Mouse (Mus musculus) adrenal gland, postnatal 36 days (tissue): ENCODE results near the gene Rhod. TPM values are rescaled to one million over a fixed set of nuclear protein-coding genes. Genes with fewer than 3 reads are reported as not detected.
"Not testable (repeated sequence)": the region's sequence is repeated elsewhere in the genome, so short reads cannot be mapped to it uniquely, and the experiment has no call there.

Source experiments
- DNase-seq, 2 experiments: peaks; one replicate each; pipeline ENCODE4 v3.0.0; 2021; ENCODE audit warnings: mixed read lengths in 1 of 2
- long read RNA-seq, 2 experiments: library from polyadenylated mRNA; stranded (forward); transcript quantifications; one replicate each; pipeline ENCODE4 v2.0.0; 2021; ENCODE audit warnings: borderline sequencing depth in 2 of 2
- total RNA-seq, 2 experiments: library from RNA; stranded (reverse); gene quantifications; 2 replicates each; pipeline ENCODE4 v1.2.3; 2021

Gene Rhod
- 10 to 100 TPM; 25.8 to 26.8 TPM for total RNA-seq
- long read RNA-seq, experiment 1, transcript Rhod-201 (5 exons, 1,344 nt): major isoform, 19 of 27 reads
- long read RNA-seq, experiment 1, partial matches to known transcripts: 0 of 27 reads
- long read RNA-seq, experiment 1, other reads (novel, unspliced or antisense): 4 of 27 reads
- long read RNA-seq, experiment 2, transcript Rhod-201 (5 exons, 1,344 nt): major isoform, 7 of 11 reads
- long read RNA-seq, experiment 2, partial matches to known transcripts: 1 of 11 reads
- long read RNA-seq, experiment 2, other reads (novel, unspliced or antisense): 0 of 11 reads

DNA sequence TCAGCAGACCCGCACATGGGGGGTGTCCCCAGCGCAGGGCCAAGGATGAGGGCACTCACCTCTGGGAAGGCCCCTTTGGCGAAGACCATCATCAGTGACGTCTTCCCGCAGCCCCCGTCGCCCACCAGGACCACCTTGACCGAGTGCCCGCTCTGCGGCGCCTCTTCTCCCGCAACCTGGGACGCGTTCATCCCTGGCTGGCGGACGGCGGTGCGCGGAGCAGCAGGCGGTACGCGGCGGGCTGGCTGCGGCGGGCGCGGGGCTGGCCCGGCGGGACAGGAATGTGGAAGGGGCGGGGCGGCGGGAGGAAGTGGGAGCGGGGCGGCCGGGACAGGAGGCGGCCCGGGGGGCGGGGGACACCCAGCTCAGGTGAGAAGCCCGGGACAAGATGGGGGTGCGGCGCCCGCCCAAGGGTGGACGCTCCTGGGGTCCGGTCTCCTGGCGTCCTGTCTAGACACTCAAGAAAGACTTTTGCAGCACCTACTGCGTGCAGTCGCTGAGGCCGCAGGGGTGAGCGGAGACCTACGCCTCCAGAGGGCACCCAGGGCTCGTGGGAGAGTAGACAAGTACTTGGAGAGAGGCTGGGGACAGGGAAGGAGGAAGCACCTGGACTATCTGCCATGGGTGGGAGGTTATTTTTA, at the start of gene Rhod:
Rhod (minus strand) TSS at position 272 of the 641 bp plus-strand sequence.
- DNase-seq: peak; percentile 86 to 92

DNA sequence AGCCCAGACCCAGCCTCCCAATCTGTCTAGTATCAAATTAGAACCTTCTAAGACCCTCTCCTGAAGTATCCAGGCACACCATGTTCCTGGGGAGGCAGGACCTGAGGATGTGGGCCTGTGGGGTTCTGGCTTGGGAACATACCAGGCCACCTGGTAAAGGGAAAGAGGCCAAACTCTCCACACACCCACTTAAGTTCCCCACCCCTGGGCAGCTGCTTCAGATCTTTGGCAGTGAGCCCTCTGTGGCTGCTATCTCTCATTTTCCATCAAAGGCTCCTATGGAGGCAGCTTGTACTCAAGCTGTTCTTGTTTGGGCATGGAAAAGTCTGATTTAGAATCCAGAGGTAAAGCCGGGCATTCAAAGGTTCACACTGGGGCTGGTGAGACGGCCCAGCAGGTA, 48.6 kb upstream of the Rhod start:
- no peak for DNase-seq

DNA sequence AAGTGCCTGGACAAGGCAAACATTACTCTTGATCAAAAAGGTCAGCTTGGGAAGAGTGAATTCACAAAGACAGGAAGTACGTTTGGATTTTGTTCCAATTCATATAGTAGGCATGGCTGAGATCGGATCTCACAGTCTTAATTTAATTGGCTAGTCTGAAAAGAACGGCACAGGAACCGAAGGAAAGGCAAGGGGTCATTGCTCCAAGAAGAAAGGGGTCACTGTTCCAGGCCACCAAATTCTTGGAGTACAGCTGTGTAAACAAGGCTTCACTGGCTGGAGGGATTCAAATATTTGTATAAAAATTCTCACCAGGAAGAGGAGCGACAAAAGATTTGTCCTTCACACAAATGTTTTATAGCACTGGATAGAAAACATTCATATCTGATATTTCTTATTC, 45.8 kb upstream of the Rhod start:
- no peak for DNase-seq

DNA sequence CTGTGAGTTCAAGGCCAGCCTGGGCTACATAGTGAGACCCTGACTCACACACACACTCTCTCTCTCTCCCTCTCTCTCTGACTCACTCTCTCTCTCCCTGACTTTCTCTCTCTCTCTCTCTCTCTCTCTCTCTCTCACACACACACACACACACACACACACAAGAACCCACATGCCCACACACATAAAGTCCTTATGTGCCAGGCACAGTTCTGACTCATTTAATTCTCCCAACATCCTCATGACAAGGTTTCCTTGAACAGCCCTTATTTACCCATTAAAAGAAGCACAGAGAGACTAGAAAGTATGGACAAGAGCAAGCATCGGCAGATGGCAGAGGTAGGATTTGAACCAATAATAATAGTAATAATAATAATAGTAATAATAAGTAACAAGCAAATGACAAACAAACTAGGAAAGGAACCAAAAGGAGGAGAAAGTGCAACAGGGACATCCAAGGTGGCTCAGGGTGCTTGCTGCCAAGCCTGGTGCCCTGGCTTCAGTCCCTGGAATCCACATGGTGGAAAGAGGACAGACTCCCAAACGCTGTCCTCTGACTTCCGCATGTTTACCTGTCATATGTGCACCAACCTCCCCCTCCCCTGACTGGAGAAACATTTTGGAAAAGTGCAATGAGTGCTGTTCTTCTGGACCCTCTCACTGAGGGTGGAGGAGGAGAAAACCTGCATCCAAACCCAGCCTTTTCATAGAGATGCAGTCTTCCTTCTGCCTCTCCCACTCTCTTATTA, 43.1 kb upstream of the Rhod start:
- DNase-seq: peak in 1 of 2 experiments; percentile 40

DNA sequence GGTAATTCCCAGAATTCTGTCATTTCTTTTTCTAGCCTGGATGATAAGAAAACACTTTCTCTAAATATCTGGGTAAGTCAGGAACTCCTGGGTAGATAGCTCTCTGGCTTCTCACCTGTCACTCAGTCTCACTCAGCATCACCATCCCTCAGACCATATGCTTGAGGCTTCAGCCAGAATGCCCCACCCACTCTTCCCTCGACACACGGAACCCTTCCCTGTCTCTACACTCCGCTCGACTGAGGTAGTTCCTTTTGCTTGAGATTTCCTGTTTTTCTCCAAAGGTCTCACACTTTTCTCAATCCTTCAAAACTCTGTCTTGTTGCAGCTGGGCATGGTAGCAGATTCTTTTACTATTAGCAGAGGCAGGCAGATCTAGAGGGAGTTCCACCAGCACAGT, 42.1 kb upstream of the Rhod start:
- no peak for DNase-seq

DNA sequence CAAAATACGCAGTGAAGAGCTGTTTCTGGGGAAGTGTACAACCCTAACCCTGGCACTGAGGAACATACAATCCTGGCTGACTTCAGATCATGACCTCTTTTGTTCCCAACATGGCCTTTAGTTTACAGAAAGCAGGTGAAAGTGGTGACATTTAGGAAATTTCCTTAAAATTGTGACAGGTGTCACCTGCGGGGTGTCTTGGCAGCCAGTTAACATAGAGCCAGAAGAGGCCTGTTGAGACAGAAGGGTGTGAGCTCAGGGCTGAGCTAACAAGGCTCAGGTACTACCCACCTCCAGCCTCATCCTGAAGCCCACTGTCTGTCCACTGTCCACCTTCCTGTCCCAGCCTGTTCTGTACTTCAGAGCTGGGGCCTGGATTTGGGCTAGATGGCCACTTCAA, 40.8 kb upstream of the Rhod start:
- no peak for DNase-seq

DNA sequence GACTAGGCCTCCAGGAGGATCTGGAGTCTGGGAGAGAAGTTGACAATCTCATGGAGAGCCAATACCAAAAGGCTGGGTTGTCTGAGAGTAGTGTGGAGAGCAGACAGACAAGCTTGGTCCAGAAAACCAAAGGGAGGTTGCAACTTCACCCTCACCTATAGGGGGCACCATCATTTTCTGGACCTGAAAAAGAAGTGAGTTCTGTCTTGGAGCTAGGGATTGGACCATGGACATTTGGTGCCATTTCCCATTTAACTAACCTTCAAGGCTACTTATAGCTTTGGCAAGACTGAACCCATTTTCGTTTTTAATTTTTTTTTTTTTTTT, 38.9 kb upstream of the Rhod start:
- no peak for DNase-seq

DNA sequence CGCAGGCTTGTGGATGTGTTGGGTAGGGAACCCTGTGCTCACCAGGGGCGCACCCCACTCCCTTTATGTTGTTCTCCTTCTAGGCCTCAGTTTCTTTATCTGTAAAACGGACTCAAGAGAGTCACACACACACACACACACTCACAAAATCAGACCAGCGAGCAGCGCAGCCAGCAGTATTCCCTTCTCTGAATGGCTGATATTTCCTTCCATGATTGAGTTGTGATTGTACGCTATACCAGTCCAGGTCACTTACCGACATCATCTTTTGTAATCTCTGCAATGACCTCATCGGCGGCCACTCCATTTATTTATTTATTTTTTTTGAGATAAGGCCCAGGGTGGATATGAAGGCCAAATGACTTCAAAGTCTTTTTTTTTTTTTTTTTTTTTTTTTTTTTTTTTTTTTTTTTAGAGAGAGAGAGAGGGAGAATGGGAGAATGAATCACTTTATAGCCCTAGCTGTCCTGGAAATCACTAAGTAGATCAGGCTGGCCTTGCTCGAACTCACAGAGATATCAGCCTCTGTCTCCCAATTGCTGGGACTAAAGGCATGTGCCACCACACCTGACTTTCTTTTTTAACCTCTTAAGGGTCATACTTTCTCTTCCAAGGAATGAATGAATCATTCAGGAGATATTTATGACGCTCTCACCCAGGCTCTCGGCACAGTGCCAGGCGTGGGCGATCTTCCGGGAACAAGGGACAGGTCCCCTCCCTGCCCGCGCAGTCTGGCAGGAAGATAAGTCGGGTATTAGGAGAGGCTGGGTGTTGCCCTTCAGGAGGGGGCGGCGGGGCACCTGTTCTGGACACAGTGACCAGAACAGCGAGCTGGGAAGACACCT, 38.3 kb upstream of the Rhod start, which contains the start of gene Syt12:
Syt12 (minus strand) TSS at position 103 of the 845 bp plus-strand sequence.
- peak; percentile 82 to 84 for DNase-seq

DNA sequence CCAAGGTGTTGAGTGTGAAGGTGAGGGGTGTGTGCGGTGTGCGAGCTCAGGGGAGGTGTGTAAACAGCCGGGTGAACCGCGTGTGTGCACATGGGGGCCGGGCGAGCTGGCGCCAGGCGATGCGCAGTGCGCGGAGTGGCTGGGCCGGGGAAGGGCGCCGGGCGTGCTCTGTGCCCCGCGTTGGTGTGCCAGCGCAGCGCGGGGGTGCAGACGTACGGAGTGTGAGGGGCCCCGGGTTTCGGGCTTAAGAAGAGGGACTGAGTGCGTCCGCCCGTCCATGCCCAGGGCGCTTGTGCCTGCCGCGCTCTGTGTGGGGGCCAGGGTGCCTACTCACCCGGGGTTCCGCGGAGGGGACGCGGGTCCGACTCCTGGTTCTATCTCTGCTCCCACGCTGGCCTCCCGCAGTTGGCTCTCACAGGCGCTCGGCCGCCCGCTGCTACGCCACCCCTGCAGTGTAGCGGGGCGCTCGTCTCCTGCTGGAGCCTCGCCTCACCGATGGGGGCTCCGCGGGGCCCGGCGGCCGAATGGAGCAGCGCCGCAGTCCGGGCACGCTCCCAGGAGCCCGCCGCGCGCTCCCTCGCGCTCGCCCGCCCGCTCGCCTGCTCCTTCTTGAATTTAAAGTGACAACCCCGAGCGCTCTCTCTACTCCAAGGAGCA, 37.5 kb upstream of the Rhod start:
- DNase-seq: peak; percentile 74 to 80

DNA sequence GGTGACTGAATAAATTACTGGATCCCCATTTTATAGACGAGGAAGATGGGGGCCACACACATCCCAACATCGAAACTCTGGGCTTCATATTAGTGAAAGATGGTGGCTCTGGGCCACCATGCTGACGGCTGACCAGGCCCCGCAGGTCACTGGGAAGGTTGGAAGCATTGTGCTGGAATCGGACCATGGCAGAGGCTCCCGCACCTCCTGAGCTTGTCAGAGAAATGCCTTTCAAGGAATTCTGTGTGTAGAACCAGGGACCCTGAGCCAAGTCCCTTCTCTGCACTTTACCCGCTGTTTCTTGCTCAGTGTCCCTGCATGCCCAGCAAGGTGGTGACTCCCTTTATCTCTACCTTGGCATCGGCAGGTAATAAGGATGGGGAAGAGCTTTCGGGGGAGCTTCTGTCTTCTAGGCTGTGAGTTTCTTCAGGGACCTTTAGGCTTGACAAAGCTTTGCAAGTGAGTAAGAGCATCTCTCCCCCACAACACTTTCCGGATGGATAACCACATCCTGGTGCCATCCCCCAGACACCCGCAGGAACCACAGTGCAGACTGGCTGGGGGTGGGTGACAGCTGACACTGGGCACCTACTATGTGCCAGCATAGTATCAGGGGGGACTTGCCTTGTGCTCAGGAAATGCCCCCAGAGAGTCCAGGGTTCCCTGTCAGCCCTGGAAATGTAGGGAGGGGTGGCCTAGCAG, 36.1 kb upstream of the Rhod start:
- no peak for DNase-seq

DNA sequence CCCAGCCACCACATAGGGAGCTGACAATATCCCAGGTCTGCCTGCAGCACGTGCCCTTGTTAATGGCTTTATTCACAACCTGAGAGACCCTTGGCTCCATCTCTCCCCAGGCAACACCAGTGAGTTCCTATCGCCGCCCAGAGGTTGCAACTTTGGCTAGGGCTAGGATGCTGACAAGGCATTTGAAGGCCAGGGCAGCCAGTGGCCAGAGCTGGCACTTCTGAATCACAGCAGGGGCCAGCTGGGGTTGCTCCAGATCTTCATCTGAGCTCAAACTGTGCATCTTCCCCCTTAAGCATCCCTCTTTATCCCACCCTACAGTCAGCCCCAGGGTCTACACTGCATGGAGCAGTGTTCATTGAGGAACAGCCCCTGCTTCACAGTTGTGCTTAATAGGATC, 35.5 kb upstream of the Rhod start:
- peak in 1 of 2 experiments; percentile 56 for DNase-seq

DNA sequence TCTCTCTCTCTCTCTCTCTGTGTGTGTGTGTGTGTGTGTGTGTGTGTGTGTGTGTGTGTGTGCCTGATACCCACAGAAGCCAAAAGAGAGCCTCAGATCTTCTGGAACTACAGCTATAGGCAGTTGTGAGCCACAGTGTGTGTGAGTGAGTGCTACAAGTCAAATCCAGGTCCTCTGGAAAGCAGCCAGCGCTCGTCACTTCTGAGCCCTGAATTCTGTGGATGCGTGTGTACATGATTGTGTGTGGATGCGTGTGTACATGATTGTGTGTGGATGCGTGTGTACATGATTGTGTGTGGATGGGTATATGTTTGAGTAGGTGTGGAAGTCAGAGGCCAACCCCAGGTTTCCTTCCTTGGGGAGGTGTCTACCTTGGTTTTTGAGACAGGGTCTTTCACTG, 34.3 kb upstream of the Rhod start:
- DNase-seq: no peak

DNA sequence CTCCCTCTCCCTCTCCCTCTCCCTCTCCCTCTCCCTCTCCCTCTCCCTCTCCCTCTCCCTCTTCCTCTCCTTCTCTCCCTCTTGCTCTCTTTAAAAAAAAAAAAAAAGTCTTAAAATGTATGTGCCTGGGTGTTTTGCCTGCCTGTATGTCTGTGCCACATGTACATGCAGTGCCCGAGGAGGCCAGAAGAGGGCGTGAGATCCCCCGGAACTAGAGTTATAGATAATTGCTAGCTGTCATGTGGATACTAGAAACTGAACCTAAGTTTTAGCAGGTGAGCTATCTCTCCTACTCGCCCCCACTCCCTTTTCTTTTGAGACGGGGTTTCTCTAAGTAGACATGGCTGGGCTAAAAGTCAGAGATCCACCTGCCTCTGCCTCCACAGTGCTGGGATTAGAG, 29.1 kb upstream of the Rhod start:
- peak; percentile 63 for DNase-seq

DNA sequence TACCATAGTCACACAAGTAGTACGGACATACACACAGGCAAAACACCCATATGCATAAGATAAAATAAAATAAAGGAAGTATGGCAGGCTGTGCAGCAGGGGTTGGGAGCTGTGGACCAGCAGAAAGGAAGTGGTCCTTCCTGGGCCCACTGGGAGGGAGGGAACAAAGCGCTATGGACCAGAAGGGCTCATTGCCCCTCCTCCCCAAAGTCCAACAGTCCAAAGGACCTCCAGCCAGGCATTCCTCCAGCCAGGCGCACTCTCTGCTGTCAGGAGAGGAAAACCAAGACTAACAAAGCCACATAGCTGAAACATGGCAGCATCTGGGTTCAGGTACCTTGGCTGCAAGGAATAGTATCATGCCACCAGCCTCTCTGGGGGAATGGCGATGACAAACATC, 25.4 kb upstream of the Rhod start:
- no peak for DNase-seq

DNA sequence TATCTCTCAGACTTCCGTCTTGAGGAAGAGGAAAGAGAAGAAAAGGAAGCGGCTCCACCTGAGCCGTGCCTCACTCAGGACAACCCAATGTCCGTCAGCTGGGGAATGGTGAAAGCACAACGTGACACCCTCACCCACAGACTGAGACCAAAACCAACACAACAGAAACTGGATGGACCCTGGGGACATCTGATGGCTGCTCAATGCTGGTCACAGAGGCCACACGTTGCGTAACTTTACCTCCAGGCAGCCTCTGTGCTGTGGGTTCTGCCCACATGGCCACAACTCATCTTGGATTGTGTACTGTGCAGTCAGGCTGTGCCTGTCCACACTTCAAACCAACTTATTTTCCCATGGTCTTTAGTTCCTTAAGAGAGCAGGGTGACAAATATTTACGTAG, 22.7 kb upstream of the Rhod start:
- no peak for DNase-seq

DNA sequence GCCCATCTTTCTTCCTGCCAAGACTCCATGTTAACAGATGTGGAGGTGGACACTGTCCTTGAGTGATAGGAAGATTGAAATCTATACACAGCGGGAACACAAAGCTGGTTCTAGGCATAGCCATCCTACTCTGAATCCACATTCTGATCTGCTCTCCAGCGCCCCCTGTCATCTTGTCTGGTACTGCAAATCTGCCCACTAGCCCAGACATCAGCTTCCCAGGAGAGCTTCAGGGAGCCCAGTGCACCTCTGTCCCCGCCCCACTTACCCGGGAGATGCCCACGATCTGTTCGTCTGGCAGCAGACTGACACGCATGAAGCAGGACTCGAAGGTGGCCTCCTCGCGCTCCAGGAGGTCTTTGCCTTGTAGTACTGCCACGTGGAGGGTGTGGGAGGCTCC, 17.0 kb upstream of the Rhod start:
- DNase-seq: peak; percentile 67 to 74

DNA sequence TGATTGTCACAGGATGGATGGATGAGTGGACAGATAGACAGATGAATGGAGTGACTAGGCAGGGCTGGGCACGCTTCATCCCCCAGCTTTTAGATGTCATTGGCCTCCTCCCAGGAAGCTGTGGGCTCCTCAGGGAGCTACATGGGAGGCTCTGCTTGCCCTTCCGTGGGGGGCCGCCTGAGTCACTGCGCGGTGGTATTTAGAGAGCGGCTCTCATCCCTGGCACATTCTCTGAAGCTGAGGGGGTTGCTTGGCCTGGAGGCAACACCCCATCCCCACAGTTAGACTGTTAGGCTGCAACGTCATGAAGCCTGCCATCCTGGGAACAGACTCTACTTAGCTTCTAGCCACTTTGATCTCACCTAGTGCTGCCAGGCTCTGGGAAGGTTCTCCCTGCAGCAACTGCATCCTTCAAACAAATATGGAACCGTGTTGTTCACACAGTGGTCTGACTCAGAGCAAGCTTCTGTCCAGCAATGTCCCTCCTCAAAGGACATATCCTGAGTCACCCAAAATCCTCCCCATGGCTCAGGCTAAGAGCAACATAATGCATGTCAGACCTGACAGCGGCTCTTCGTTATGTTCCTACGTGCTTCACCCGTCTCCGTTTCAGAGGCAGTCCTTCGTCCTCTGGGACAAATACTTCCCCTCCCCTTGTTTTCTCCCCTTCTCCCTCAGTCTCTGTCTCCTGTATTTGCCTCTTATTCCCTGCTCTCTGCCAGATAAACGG, 16.0 kb upstream of the Rhod start:
- DNase-seq: peak; percentile 44 to 60

DNA sequence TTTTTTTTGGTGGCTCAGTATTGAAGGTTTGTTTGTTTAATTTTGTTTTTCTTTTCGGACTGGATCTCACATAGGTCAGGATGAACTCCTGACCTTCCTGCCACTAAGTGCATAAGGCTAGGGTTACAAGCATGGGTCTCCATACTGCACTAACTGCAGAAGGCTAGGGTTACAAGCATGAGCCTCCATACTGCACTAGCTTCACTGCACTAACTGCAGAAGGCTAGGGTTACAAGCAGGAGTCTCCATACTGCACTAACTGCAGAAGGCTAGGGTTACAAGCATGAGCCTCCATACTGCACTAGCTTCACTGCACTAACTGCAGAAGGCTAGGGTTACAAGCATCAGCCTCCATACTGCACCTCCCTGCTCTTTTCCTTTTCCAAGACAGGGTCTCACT, 14.8 kb upstream of the Rhod start:
- not testable (repeated sequence) for DNase-seq

DNA sequence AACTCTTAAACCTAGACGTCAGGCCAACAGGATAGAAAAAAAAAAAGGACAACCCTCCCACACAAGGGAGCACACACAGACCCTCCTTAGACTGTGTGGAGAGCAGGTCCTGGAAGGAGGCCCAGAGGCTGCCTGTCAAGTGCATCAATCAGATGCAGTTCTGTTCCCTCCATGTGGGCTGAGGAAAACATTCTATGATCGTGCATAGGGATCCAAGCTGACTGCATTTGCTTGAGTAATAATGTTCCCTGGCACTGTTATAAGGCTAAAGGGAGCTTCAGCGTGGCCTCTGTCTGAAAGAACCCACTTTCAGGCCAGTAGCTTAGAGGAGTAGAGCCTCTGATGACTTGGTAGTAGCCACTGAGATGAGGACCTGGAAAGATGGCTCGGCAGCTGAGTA, 13.3 kb upstream of the Rhod start:
- no peak for DNase-seq

DNA sequence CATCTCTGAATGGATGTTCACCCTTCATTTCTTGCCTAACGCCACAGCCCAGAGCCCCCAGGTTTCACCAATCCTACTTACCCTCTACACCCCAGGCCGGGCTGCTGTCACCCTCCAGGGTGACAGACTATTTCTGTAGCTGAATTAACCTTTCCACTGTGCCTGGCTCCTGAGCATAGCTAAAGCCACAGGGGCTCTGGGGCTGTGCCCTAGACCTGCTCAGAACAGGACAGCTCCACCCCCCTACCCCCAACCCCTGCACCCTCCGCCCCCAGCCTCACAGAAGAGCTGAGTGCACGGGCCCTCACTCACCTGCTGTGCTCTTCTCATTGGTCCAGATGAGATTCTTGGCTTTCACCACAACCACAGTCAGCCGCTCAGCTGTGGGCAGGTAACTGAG, 12.7 kb upstream of the Rhod start:
- no peak for DNase-seq

DNA sequence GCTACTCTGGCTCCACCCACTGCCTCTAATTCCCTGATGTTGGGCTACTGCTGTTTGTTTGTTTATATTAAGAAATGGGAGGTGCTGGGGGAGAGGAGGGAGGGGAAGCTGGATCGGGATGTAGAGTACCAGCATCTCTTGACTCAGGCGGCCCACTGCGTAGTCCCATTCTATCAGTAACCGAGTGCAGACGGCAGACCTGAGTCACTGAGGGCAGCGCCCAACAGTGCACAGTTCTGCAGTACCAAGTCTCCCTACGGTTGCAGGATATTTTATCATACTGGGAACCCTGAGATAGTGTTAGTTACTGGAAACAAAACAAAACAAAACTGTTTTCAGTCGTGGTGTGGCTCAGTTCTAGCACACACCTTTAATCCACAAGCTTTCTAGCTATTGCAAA, 11.9 kb upstream of the Rhod start:
- DNase-seq: no peak
